Mouse (Mus musculus) kidney, adult 2 months (tissue): ENCODE data around the gene Ccnl2. TPM values are rescaled to one million over a fixed set of nuclear protein-coding genes. Genes with fewer than 3 reads are reported as not detected.

Experiments used
- DNase-seq: peaks from one replicate; pipeline ENCODE4 v3.0.0; 2021
- H3K27ac ChIP-seq: fragments of 200-500 bp; 2 replicates; pipeline ENCODE4 v1.5.1; 2012; ENCODE audit warnings: low read depth, low read length, control low read depth, inconsistent platforms; ENCODE audit not compliant: insufficient read depth
- H3K27me3 ChIP-seq: fragments of 200-500 bp; replicated peaks from 2 replicates; pipeline ENCODE4 v1.6.1; 2012; ENCODE audit warnings: mild to moderate bottlenecking, moderate library complexity, low read length, inconsistent platforms; ENCODE audit not compliant: control insufficient read depth, insufficient read depth
- H3K36me3 ChIP-seq: fragments of 200-500 bp; 2 replicates; pipeline ENCODE4 v1.6.1; 2012; ENCODE audit warnings: mild to moderate bottlenecking, moderate library complexity, low read length, inconsistent platforms; ENCODE audit not compliant: control insufficient read depth, insufficient read depth
- H3K4me1 ChIP-seq: fragments of 200-500 bp; 2 replicates; pipeline ENCODE4 v1.6.1; 2011; ENCODE audit warnings: low read length; ENCODE audit not compliant: control insufficient read depth, insufficient read depth
- H3K4me3 ChIP-seq: fragments of 200-500 bp; 2 replicates; pipeline ENCODE4 v1.5.1; 2011; ENCODE audit warnings: mild to moderate bottlenecking, low read depth, low read length, control low read depth; ENCODE audit not compliant: insufficient read depth
- CTCF ChIP-seq: fragments of 200-500 bp; conservative IDR thresholded peaks from 2 replicates; pipeline ENCODE4 v1.5.1; 2011; ENCODE audit warnings: low read depth, mild to moderate bottlenecking, control low read depth, low read length, moderate library complexity, mixed read lengths; ENCODE audit not compliant: insufficient read depth, insufficient read length
- POLR2A ChIP-seq: fragments of 200-500 bp; IDR thresholded peaks from one replicate; pipeline ENCODE4 v1.6.1; 2011; ENCODE audit warnings: low read depth, low read length, control low read depth
- WGBS: fragments of 180-500 bp; shearing (Covaris S2); methylation state at CpG from one replicate; pipeline ENCODE4 v1.1.7; 2018; 5-methylcytosine and 5-hydroxymethylcytosine counted together
- polyA plus RNA-seq: library from polyadenylated mRNA; depleted of rRNA; stranded (reverse); fragments of >200 nt; gene quantifications from 2 replicates; pipeline ENCODE4 v1.2.3, GENCODE M21; 2012

The Ccnl2 gene
- polyA plus RNA-seq, 1 experiment = 54.1 TPM

DNA sequence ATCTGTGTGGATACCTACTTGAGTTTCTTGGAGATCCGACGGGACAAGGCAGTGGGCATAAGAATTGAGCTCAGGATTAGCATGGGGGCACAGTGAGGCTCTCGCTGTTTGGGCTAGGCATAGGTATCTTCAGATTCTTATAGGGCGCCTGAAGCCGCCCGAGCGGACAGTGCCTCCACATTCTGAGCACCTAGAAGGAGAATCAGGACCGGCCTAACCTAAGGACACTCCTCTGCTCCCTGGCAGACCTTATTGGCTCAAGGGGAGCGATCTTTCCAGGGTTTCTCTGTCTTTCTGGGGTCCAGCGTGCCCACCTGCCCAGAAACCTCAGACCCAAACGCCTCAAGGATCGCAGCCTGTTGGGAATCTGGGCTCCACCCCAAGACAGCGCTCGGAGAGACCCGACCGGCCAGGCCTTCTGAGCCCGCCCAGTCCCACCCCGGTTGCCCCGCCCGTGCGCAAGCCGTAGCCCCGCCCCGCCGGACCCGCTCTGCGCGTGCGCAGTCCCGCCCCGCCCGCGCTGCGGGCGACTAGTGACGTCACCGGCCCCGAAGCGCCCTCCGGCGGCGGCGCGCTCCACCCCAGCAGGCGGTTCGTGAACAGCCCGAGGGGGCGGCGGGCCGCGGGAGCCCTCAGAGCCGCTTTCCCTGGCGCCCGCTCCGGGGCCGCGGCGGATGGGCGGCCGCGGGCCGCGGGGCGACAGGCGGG, 34.7 kb downstream of the Ccnl2 start, which contains the start of gene Dvl1:
Gene Dvl1 (plus strand): TSS at position 532 of the 708 bp plus-strand sequence.
- 3% methylated on average over 63 of the region's 65 CpGs for WGBS
- Histone ChIP-seq H3K27me3 (no peaks in the 10 kb centered on the region), H3K4me3 (peak within 1 kb of the TSS; percentile 76), H3K4me1 (peaks cover 38% of the 10 kb centered on the region), H3K36me3 (no peaks in the 10 kb centered on the region), H3K27ac (peak within 1 kb of the TSS; percentile 61)
- peak; percentile 95 for DNase-seq
- TF ChIP-seq CTCF (peak; percentile 28; the same call in 1 of the 2 replicates), POLR2A (peak; percentile 23)

DNA sequence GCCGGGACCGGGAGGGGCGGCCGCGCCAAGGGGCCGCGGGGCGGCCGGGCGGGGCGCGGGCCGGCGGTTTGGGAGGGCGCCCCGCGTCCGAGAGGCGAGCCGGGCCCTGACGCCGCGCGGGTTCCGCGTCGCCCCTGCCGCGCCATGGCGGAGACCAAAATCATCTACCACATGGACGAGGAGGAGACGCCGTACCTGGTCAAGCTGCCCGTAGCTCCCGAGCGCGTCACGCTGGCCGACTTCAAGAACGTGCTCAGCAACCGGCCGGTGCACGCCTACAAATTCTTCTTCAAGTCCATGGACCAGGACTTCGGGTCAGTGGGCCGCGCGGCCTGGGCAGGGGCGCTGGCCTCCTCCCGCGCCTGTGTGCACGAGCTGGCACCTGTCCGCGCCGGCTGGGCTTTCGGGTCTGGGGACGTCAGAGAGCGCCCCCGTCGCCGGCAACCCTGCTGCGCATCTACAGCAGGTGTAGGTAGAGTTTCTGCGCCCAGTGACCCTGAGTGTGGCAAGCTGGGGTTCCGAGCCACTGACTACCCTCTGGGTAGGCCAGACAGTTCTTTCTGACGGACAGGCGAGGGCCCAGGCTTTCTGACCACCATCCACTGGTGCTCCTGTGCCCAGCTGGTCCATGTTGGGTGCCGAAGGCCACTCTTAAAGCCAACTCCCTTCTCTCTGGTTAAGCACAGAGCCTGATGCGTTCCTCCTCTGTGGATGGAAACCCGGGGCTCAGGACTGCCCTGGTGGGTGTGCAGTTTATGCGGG, 35.5 kb downstream of the Ccnl2 start:
- Histone ChIP-seq H3K4me1 (peaks cover 41% of the 10 kb centered on the region), H3K27me3 (no peaks in the 10 kb centered on the region), H3K4me3 (peak overlapping the region; percentile 76), H3K36me3 (no peaks in the 10 kb centered on the region), H3K27ac (peak overlapping the region; percentile 57)
- peak; percentile 72 for DNase-seq
- no peak for TF ChIP-seq POLR2A
- no peak for TF ChIP-seq CTCF
- WGBS = under 1% methylated on average over 68 of the region's 69 CpGs

GRCm38 (mm10) chr4:155848434-155849095, 36.3 kb downstream of the Ccnl2 start:
- H3K27me3 ChIP-seq = no peaks in the 10 kb centered on the region
- WGBS = 36% methylated on average over 7 of the region's 7 CpGs
- no peaks in the 10 kb centered on the region for H3K36me3 ChIP-seq
- H3K4me1 ChIP-seq = peaks cover 38% of the 10 kb centered on the region
- DNase-seq = peak; percentile 91
- no peak for TF ChIP-seq POLR2A
- TF ChIP-seq CTCF = no peak
- H3K27ac ChIP-seq = peak overlapping the region; percentile 57
- peak overlapping the region; percentile 76 for H3K4me3 ChIP-seq

DNA sequence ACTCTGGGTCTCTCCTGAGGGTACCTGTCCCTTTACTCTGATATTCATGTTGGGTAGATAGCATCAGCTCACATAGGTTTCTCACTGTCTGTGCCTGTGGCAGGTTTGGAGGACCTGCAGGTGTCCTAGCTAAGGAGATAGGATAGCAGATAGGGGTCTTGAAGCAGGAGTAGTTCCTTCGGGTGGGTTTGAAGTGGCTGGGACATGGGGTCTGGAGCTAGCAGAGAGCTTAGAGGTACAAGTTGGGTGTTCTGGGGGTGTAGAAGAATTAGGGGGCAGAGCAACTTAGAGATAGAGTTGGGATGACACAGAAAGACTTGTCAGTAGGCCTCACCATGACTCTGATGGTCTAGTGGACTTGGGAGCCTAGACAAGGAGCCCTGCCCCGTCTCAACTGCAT, 37.1 kb downstream of the Ccnl2 start:
- Histone ChIP-seq H3K4me1 (peaks cover 38% of the 10 kb centered on the region), H3K27me3 (no peaks in the 10 kb centered on the region), H3K36me3 (no peaks in the 10 kb centered on the region), H3K4me3 (no peak overlapping the region), H3K27ac (peak overlapping the region; percentile 20; the same call in 1 of the 2 replicates)
- 64% methylated on average over 2 of the region's 2 CpGs for WGBS
- no peak for DNase-seq
- TF ChIP-seq CTCF (no peak), POLR2A (no peak)

DNA sequence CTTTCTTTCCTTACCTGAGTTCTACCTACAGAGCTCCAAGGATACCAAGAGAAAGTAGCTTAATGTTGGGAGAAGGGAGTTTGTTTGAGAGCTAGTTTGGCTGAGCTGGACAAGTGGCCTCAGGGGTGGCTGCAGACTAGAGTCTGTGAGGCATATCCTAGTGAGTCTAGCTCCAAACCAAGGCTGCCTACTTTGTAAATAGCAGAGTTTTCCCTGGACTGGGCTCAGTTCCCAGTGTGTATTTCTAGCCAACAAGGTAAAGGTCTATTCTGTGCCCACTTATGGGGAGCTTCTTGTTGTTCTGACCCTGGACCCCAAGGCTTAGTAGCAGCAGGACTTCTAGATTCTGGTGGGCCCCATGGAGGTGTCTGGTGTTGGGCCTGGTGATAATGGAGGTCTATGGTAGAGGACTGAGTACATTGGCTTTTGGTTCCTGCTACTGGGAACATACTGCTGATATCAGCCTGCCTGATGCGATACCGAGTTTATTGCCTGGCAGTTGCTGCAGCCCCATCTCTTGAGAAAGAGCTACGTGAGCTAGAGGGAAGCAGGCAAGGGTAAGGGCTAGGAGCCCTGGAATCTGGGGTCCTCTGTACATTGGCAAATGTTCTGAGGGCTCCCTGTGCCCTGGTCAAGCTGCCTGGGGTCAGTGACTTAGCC, 37.6 kb downstream of the Ccnl2 start:
- no peak for TF ChIP-seq CTCF
- TF ChIP-seq POLR2A = no peak
- DNase-seq = peak; percentile 82
- Histone ChIP-seq H3K27ac (0 out of 2 replicates have a peak overlapping the region, but pooled peaks have one; percentile 20), H3K27me3 (no peaks in the 10 kb centered on the region), H3K4me3 (no peak overlapping the region), H3K4me1 (peaks cover 38% of the 10 kb centered on the region), H3K36me3 (no peaks in the 10 kb centered on the region)
- WGBS = 61% methylated on average over 3 of the region's 3 CpGs

DNA sequence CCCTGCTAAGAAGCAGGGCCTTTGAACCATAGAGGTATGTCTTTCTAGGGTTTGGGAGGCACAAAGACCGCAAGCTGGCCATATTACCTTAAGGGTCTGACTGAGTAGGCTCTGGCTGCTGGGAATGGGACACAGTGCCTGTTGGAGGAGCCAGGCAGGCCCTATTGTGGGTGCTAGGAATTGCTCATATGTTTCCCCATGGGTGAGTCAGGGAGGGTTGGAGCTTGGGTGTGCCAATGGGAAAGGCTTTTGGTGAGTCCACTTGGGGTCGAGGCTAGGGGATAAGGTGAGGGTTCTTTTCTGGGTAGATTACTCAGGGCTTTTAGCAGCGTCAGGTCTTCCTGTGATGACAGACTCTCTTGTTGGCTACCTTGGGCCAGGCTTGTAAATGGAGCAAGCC, 39.1 kb downstream of the Ccnl2 start:
- Histone ChIP-seq H3K4me1 (peaks cover 38% of the 10 kb centered on the region), H3K36me3 (no peaks in the 10 kb centered on the region; the same call in 1 of the 2 replicates), H3K4me3 (no peak overlapping the region), H3K27ac (peak overlapping the region; percentile 26; the same call in 1 of the 2 replicates), H3K27me3 (no peaks in the 10 kb centered on the region)
- TF ChIP-seq CTCF = no peak
- no peak for TF ChIP-seq POLR2A
- DNase-seq = no peak
- WGBS = 79% methylated on average over 3 of the region's 3 CpGs
